Mouse (Mus musculus) limb, embryonic 12.5 days (tissue): ENCODE results near the gene Olfr644. TPM values are rescaled to one million over a fixed set of nuclear protein-coding genes. Genes with fewer than 3 reads are reported as not detected.

ENCODE experiments used
- ATAC-seq: fragments of 200-750 bp; cut with Nextera tagmentation; 2 replicates; pipeline ENCODE4 v1.8.0; 2017; ENCODE audit warnings: low read depth, moderate TSS enrichment; ENCODE audit not compliant: insufficient number of reproducible peaks, insufficient read depth, low FRiP score, low TSS enrichment
- H3K27ac ChIP-seq: fragments of 300-500 bp; sonication (generic); 2 replicates; pipeline ENCODE4 v1.5.1; 2016; ENCODE audit warnings: mild to moderate bottlenecking, moderate library complexity
- H3K27me3 ChIP-seq: fragments of 300-500 bp; sonication (generic); 2 replicates; pipeline ENCODE4 v1.6.1; 2016; ENCODE audit warnings: mild to moderate bottlenecking, moderate library complexity
- H3K36me3 ChIP-seq: fragments of 300-500 bp; sonication (generic); 2 replicates; pipeline ENCODE4 v1.6.1; 2016; ENCODE audit warnings: mild to moderate bottlenecking, moderate library complexity
- H3K4me1 ChIP-seq: fragments of 300-500 bp; sonication (generic); replicated peaks from 2 replicates; pipeline ENCODE4 v1.6.1; 2016
- H3K4me2 ChIP-seq: fragments of 300-500 bp; sonication (generic); 2 replicates; pipeline ENCODE4 v1.6.1; 2016; ENCODE audit warnings: mild to moderate bottlenecking, moderate library complexity
- H3K4me3 ChIP-seq: fragments of 300-500 bp; sonication (generic); replicated peaks from 2 replicates; pipeline ENCODE4 v1.5.1; 2016; ENCODE audit warnings: mild to moderate bottlenecking
- H3K9ac ChIP-seq: fragments of 300-500 bp; sonication (generic); replicated peaks from 2 replicates; pipeline ENCODE4 v1.6.1; 2016; ENCODE audit warnings: mild to moderate bottlenecking, moderate library complexity
- H3K9me3 ChIP-seq: fragments of 300-500 bp; sonication (generic); 2 replicates; pipeline ENCODE4 v1.6.1; 2016; ENCODE audit warnings: mild to moderate bottlenecking, moderate library complexity
- WGBS: fragments of 180-500 bp; shearing (Covaris S2); methylation state at CpG from one replicate; pipeline ENCODE4 v1.1.7; 2016; 5-methylcytosine and 5-hydroxymethylcytosine counted together
- polyA plus RNA-seq: library from polyadenylated mRNA; unstranded; fragments of >200 nt; fragmentation: Nextera tagmentation; extraction: Ambion mirVana; gene quantifications from 2 replicates; pipeline ENCODE4 v1.2.1, GENCODE M21; 2016

Gene Olfr644
- polyA plus RNA-seq = not detected in 2 replicates

- H3K27ac ChIP-seq = no peak within 1 kb of the TSS
- H3K36me3 ChIP-seq = no peaks in the 10 kb centered on the region
- H3K9me3 ChIP-seq = 0 out of 2 replicates have a peak, but pooled peaks cover 3% of the 10 kb centered on the region
- no peak within 1 kb of the TSS for H3K4me3 ChIP-seq
- 73% methylated on average over 2 of the region's 2 CpGs for WGBS
- no peaks in the 10 kb centered on the region for H3K4me1 ChIP-seq
- H3K9ac ChIP-seq = no peak within 1 kb of the TSS
- no peaks in the 10 kb centered on the region for H3K27me3 ChIP-seq
- ATAC-seq = no peak
- H3K4me2 ChIP-seq = no peak within 1 kb of the TSS
Observed at GRCm38 (mm10) chr7:104071769-104072168, at the start of gene Olfr644. Gene Olfr644 (minus strand): TSS chr7:104071869.

- no peak within 1 kb of the TSS for H3K9ac ChIP-seq
- H3K36me3 ChIP-seq = no peaks in the 10 kb centered on the region
- no peak within 1 kb of the TSS for H3K4me3 ChIP-seq
- no peak within 1 kb of the TSS for H3K4me2 ChIP-seq
- no peak for ATAC-seq
- no peaks in the 10 kb centered on the region for H3K4me1 ChIP-seq
- H3K27me3 ChIP-seq = no peaks in the 10 kb centered on the region
- no peaks in the 10 kb centered on the region for H3K9me3 ChIP-seq
- H3K27ac ChIP-seq = no peak within 1 kb of the TSS
Observed at GRCm38 (mm10) chr7:104104757-104104972, 33.0 kb upstream of the Olfr644 start, which contains the start of gene Olfr646. Gene Olfr646 (plus strand): TSS chr7:104104873.

- Histone ChIP-seq H3K9ac (no peak overlapping the region), H3K36me3 (no peaks in the 10 kb centered on the region), H3K4me1 (no peaks in the 10 kb centered on the region), H3K4me2 (no peak overlapping the region), H3K27ac (no peak overlapping the region), H3K4me3 (no peak overlapping the region), H3K9me3 (no peaks in the 10 kb centered on the region), H3K27me3 (no peaks in the 10 kb centered on the region)
- ATAC-seq = no peak
- 45% methylated on average over 4 of the region's 4 CpGs for WGBS
Observed at GRCm38 (mm10) chr7:104103913-104104756, 32.5 kb upstream of the Olfr644 start.

- Histone ChIP-seq H3K27ac (no peak within 1 kb of the TSS), H3K27me3 (no peaks in the 10 kb centered on the region), H3K4me2 (no peak within 1 kb of the TSS), H3K36me3 (no peaks in the 10 kb centered on the region), H3K4me3 (no peak within 1 kb of the TSS), H3K9me3 (no peaks in the 10 kb centered on the region), H3K9ac (no peak within 1 kb of the TSS), H3K4me1 (no peaks in the 10 kb centered on the region)
- ATAC-seq = no peak
- 72% methylated on average over 1 of the region's 1 CpGs for WGBS
Observed at GRCm38 (mm10) chr7:104085365-104085764, 13.7 kb upstream of the Olfr644 start, which contains the start of gene Olfr645. Gene Olfr645 (minus strand): TSS chr7:104085465.

GRCm38 (mm10) chr7:104061345-104061744 lies 10.3 kb downstream of the Olfr644 start, which contains the start of gene 4930516K23Rik:
Gene 4930516K23Rik (minus strand): TSS chr7:104061445.
- 55% methylated on average over 2 of the region's 2 CpGs for WGBS
- H3K4me3 ChIP-seq = no peak within 1 kb of the TSS
- no peaks in the 10 kb centered on the region for H3K9me3 ChIP-seq
- no peak for ATAC-seq
- H3K36me3 ChIP-seq = no peaks in the 10 kb centered on the region
- no peak within 1 kb of the TSS for H3K4me2 ChIP-seq
- no peak within 1 kb of the TSS for H3K27ac ChIP-seq
- no peak within 1 kb of the TSS for H3K9ac ChIP-seq
- H3K4me1 ChIP-seq = no peaks in the 10 kb centered on the region
- no peaks in the 10 kb centered on the region for H3K27me3 ChIP-seq

GRCm38 (mm10) chr7:104059215-104059614 lies 12.5 kb downstream of the Olfr644 start:
- WGBS = 81% methylated on average over 1 of the region's 1 CpGs

GRCm38 (mm10) chr7:104052566-104052965 lies 19.1 kb downstream of the Olfr644 start, which contains the start of gene Olfr642:
Gene Olfr642 (minus strand): TSS chr7:104052666.
- no peak for ATAC-seq
- Histone ChIP-seq H3K27ac (no peak within 1 kb of the TSS), H3K9ac (no peak within 1 kb of the TSS), H3K36me3 (no peaks in the 10 kb centered on the region), H3K4me1 (no peaks in the 10 kb centered on the region), H3K27me3 (no peaks in the 10 kb centered on the region), H3K4me3 (no peak within 1 kb of the TSS), H3K4me2 (no peak within 1 kb of the TSS), H3K9me3 (no peaks in the 10 kb centered on the region)
- 59% methylated on average over 1 of the region's 1 CpGs for WGBS

More at GRCm38 (mm10) chr7:104059215-104059614, 12.5 kb downstream of the Olfr644 start:
- Histone ChIP-seq H3K9me3 (no peaks in the 10 kb centered on the region), H3K27ac (no peak overlapping the region), H3K9ac (no peak overlapping the region), H3K27me3 (no peaks in the 10 kb centered on the region), H3K4me3 (no peak overlapping the region), H3K36me3 (no peaks in the 10 kb centered on the region), H3K4me1 (no peaks in the 10 kb centered on the region), H3K4me2 (no peak overlapping the region)
- no peak for ATAC-seq

GRCm38 (mm10) chr7:104050745-104051144 lies 20.9 kb downstream of the Olfr644 start:
- WGBS = 95% methylated on average over 4 of the region's 4 CpGs

GRCm38 (mm10) chr7:104035145-104035544 lies 36.5 kb downstream of the Olfr644 start, which contains the start of gene Olfr641:
Gene Olfr641 (plus strand): TSS chr7:104035445.
- Histone ChIP-seq H3K9ac (no peak within 1 kb of the TSS), H3K9me3 (no peaks in the 10 kb centered on the region), H3K4me1 (no peaks in the 10 kb centered on the region), H3K27me3 (no peaks in the 10 kb centered on the region), H3K4me2 (no peak within 1 kb of the TSS), H3K4me3 (no peak within 1 kb of the TSS), H3K36me3 (no peaks in the 10 kb centered on the region), H3K27ac (no peak within 1 kb of the TSS)
- ATAC-seq = no peak
- WGBS = 70% methylated on average over 1 of the region's 1 CpGs

More at GRCm38 (mm10) chr7:104050745-104051144, 20.9 kb downstream of the Olfr644 start:
- Histone ChIP-seq H3K4me3 (no peak overlapping the region), H3K27ac (no peak overlapping the region), H3K36me3 (no peaks in the 10 kb centered on the region), H3K4me2 (no peak overlapping the region), H3K9me3 (no peaks in the 10 kb centered on the region), H3K9ac (no peak overlapping the region), H3K4me1 (no peaks in the 10 kb centered on the region), H3K27me3 (no peaks in the 10 kb centered on the region)
- no peak for ATAC-seq

- H3K4me1 ChIP-seq = no peaks in the 10 kb centered on the region
- no peak for ATAC-seq
- H3K4me2 ChIP-seq = no peak overlapping the region
- WGBS = 90% methylated on average over 3 of the region's 3 CpGs
- no peaks in the 10 kb centered on the region for H3K36me3 ChIP-seq
- H3K4me3 ChIP-seq = no peak overlapping the region
- H3K9ac ChIP-seq = no peak overlapping the region
- no peaks in the 10 kb centered on the region for H3K9me3 ChIP-seq
- no peak overlapping the region for H3K27ac ChIP-seq
- no peaks in the 10 kb centered on the region for H3K27me3 ChIP-seq
Observed at GRCm38 (mm10) chr7:104026978-104027377, 44.7 kb downstream of the Olfr644 start.

GRCm38 (mm10) chr7:104025473-104025872 lies 46.2 kb downstream of the Olfr644 start, which contains the start of gene Olfr640:
Gene Olfr640 (minus strand): TSS chr7:104025573.
- no peak within 1 kb of the TSS for H3K4me2 ChIP-seq
- no peak within 1 kb of the TSS for H3K27ac ChIP-seq
- H3K4me1 ChIP-seq = no peaks in the 10 kb centered on the region
- H3K27me3 ChIP-seq = no peaks in the 10 kb centered on the region
- no peak within 1 kb of the TSS for H3K4me3 ChIP-seq
- H3K9me3 ChIP-seq = no peaks in the 10 kb centered on the region
- 80% methylated on average over 6 of the region's 6 CpGs for WGBS
- H3K36me3 ChIP-seq = no peaks in the 10 kb centered on the region
- no peak for ATAC-seq
- H3K9ac ChIP-seq = no peak within 1 kb of the TSS
